8 mouse cellular contexts compared by ENCODE assay signal in genomic region chr17:32091364-32092240, GRCm38 (mm10). TPM values are rescaled to one million over a fixed set of nuclear protein-coding genes. Genes with fewer than 3 reads are reported as not detected.
DNase-seq lines count a peak whose midpoint lies in the region; ATAC-seq and TF ChIP-seq lines count a peak whose summit lies in the region.
"Not testable (repeated sequence)": the region's sequence is repeated elsewhere in the genome, so short reads cannot be mapped to it uniquely, and the experiment has no call there.

No protein-coding gene starts in this region.

- H3K9ac ChIP-seq in forebrain, postnatal 0 days, result 0 out of 2 replicates have a peak overlapping the region, but pooled peaks have one; percentile 31
- H3K9ac ChIP-seq in lung, embryonic 14.5 days, result peak overlapping the region; percentile 50
- peak overlapping the region; percentile 42 for H3K9ac ChIP-seq in neural tube, embryonic 15.5 days (replicated peaks)

- peak; percentile 85 for DNase-seq in ES-CJ7 (ENCODE audit: low read depth, low spot score)
- peak; percentile 90 for DNase-seq in c-Kit-positive CD71-positive TER-119-positive erythroid progenitor cells, embryonic 14.5 days (ENCODE audit: low spot score)
- peak; percentile 84 for DNase-seq in forebrain, postnatal 0 days
- DNase-seq in heart, postnatal 4 days, result peak; percentile 82
- DNase-seq in layer of hippocampus, adult 8-10 months (ENCODE audit: low spot score in 2 of 2), result peak; percentile 66 to 67
- peak; percentile 95 for DNase-seq in lung, embryonic 14.5 days
- peak; percentile 86 for DNase-seq in testis, postnatal 10 days (ENCODE audit: low spot score)

- ATAC-seq in forebrain, postnatal 0 days, result peak; percentile 98
- ATAC-seq in lung, embryonic 14.5 days (ENCODE audit: insufficient read depth), result peak; percentile 91
- peak; percentile 94 for ATAC-seq in neural tube, embryonic 15.5 days (ENCODE audit: low FRiP score)

- H3K27ac ChIP-seq in forebrain, postnatal 0 days (ENCODE audit: low read depth, low read length), result peak overlapping the region; percentile 57
- H3K27ac ChIP-seq in lung, embryonic 14.5 days (ENCODE audit: low read depth), result peak overlapping the region; percentile 80
- peak overlapping the region; percentile 77 for H3K27ac ChIP-seq in neural tube, embryonic 15.5 days (replicated peaks)

- TF ChIP-seq CTCF in forebrain, postnatal 0 days (IDR thresholded peaks at IDR 0.05; ENCODE audit: low read depth); lung, embryonic 14.5 days (IDR thresholded peaks at IDR 0.05; ENCODE audit: low read depth): not testable (repeated sequence)

- not testable (repeated sequence) for H3K4me1 ChIP-seq in forebrain, postnatal 0 days (ENCODE audit: insufficient read depth); lung, embryonic 14.5 days (ENCODE audit: insufficient read depth)
- peaks cover 24% of the 10 kb centered on the region for H3K4me1 ChIP-seq in neural tube, embryonic 15.5 days

- 8% methylated on average over 13 of the region's 16 CpGs for WGBS in forebrain, postnatal 0 days
- WGBS in lung, embryonic 14.5 days, result 5% methylated on average over 13 of the region's 16 CpGs
- 6% methylated on average over 14 of the region's 16 CpGs for WGBS in neural tube, embryonic 15.5 days

- not testable (repeated sequence) for H3K36me3 ChIP-seq in forebrain, postnatal 0 days (ENCODE audit: insufficient read depth); lung, embryonic 14.5 days (ENCODE audit: insufficient read depth); neural tube, embryonic 15.5 days

- not testable (repeated sequence) for H3K27me3 ChIP-seq in forebrain, postnatal 0 days (ENCODE audit: insufficient read depth, low read length); lung, embryonic 14.5 days (ENCODE audit: insufficient read depth, low read length); neural tube, embryonic 15.5 days (replicated peaks)

- H3K4me2 ChIP-seq in forebrain, postnatal 0 days (ENCODE audit: low read depth), result peak overlapping the region; percentile 47
- peak overlapping the region; percentile 66 for H3K4me2 ChIP-seq in lung, embryonic 14.5 days
- peak overlapping the region; percentile 54 for H3K4me2 ChIP-seq in neural tube, embryonic 15.5 days

- H3K4me3 ChIP-seq in forebrain, postnatal 0 days (ENCODE audit: low read depth, low read length), result peak overlapping the region; percentile 14
- peak overlapping the region; percentile 26 for H3K4me3 ChIP-seq in lung, embryonic 14.5 days (ENCODE audit: low read depth, low read length)
- H3K4me3 ChIP-seq in neural tube, embryonic 15.5 days (replicated peaks), result peak overlapping the region; percentile 24

- H3K9me3 ChIP-seq in forebrain, postnatal 0 days (ENCODE audit: low read length); lung, embryonic 14.5 days (ENCODE audit: low read depth, low read length); neural tube, embryonic 15.5 days (replicated peaks): not testable (repeated sequence)

RNA-seq across cellular contexts. Expression of gene Hsf2bp, which starts 55.5 kb away (rescaled TPM):
- 0.57 and 0.62 TPM in 2 replicates for total RNA-seq in forebrain, postnatal 0 days (2014; rRNA removed)
- polyA plus RNA-seq in forebrain, postnatal 0 days (2015; fragmentation: Nextera tagmentation; extraction: Ambion mirVana), result 0.90 and 1.1 TPM in 2 replicates
- total RNA-seq in heart, postnatal 4 days (2021), result under 1 TPM; 0.95 to 0.98 TPM
- 1 to 10 TPM in 2 of 4 experiments, under 1 TPM in 2; 0.35 to 1.6 (median 1.2) TPM for total RNA-seq in layer of hippocampus, adult 8-10 months (2022)
- polyA plus RNA-seq in lung, embryonic 14.5 days (2014; fragmentation: Nextera tagmentation; extraction: Ambion mirVana), result 0.38 and 0.55 TPM in 2 replicates
- polyA plus RNA-seq in neural tube, embryonic 15.5 days (2015; fragmentation: Nextera tagmentation; extraction: Ambion mirVana), result 0.54 and 0.67 TPM in 2 replicates

RNA-seq across cellular contexts. Expression of gene Rrp1b, which starts 55.7 kb away (rescaled TPM):
- 26.8 and 40.4 TPM in 2 replicates for total RNA-seq in forebrain, postnatal 0 days (2014; rRNA removed)
- 32.0 and 39.4 TPM in 2 replicates for polyA plus RNA-seq in forebrain, postnatal 0 days (2015; fragmentation: Nextera tagmentation; extraction: Ambion mirVana)
- total RNA-seq in heart, postnatal 4 days (2021), result 10 to 100 TPM; 16.2 to 16.8 TPM
- 10 to 100 TPM; 18.4 to 23.4 (median 19.3) TPM for total RNA-seq in layer of hippocampus, adult 8-10 months (2022)
- polyA plus RNA-seq in lung, embryonic 14.5 days (2014; fragmentation: Nextera tagmentation; extraction: Ambion mirVana), result 76.5 and 77.5 TPM in 2 replicates
- polyA plus RNA-seq in neural tube, embryonic 15.5 days (2015; fragmentation: Nextera tagmentation; extraction: Ambion mirVana), result 36.9 and 42.0 TPM in 2 replicates

Comparison
In these comparisons a context has a peak if more than half of its experiments do, and no peak if none do; other contexts are left out.
1. Peak in every context shown above with its lines: DNase-seq, ATAC-seq, H3K4me3 ChIP-seq and H3K27ac ChIP-seq.